Mouse (Mus musculus) gastrocnemius, postnatal 36 days (tissue): Measurements from ENCODE around the gene Nr5a2. TPM values are rescaled to one million over a fixed set of nuclear protein-coding genes. Genes with fewer than 3 reads are reported as not detected.

Experiments used
- DNase-seq, 2 experiments: peaks; one replicate each; pipeline ENCODE4 v3.0.0; 2022
- intact Hi-C: fragments of 180-260 bp; cut with DNase I; formaldehyde crosslinking; loops from one replicate; pipeline ENCODE4 v1.15.1; 2025
- long read RNA-seq, 2 experiments: library from polyadenylated mRNA; stranded (forward); transcript quantifications; one replicate each; pipeline ENCODE4 v2.0.0; 2021
- total RNA-seq, 2 experiments: library from RNA; stranded (reverse); gene quantifications; 2 replicates each; pipeline ENCODE4 v1.2.3; 2021

Gene Nr5a2
- total RNA-seq, result under 1 TPM; 0.18 to 0.37 TPM
- long read RNA-seq, experiment 1, result 0 reads
- long read RNA-seq, experiment 2, result 0 reads

GRCm38 (mm10) chr1:136960428-136961012, at the start of gene Nr5a2:
TSS of gene Nr5a2 (minus strand) at chr1:136960448.
- no peak for DNase-seq
- intact Hi-C loops, result no loop called here

DNA sequence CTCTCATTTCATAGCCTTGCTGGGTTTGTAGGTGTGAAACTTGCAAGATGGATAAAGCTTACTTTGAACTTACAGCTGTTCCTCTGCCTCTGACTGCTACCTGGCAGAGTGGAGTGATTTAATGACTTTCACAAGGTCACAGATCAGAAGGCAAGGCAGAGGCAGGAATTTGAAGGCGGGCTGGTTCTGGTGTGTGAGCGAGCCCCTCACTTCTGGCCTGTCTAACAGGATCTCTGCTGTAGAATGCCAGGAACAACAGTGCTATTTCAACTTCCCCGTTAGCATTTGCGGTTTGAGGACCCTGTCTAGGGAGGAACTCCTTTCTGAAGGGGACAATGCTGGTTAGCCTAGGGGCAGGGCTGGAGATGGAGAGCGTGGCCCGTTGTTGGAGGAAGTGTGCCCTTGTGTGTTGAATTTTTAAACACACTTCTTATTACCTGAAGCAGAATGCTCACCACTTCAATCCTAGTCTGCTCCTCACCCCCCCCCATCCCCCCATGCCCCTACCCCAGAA, 48.5 kb upstream of the Nr5a2 start:
- no peak for DNase-seq
- intact Hi-C loops, result no loop called here

- no peak for DNase-seq
- intact Hi-C loops, result no loop called here
Observed at GRCm38 (mm10) chr1:137003816-137004215, 43.6 kb upstream of the Nr5a2 start.

- DNase-seq, result no peak
- intact Hi-C loops, result no loop called here
Observed at GRCm38 (mm10) chr1:137003144-137003543, 42.9 kb upstream of the Nr5a2 start.

- intact Hi-C loops, result no loop called here
- no peak for DNase-seq
Observed at GRCm38 (mm10) chr1:136991762-136992352, 31.6 kb upstream of the Nr5a2 start.

DNA sequence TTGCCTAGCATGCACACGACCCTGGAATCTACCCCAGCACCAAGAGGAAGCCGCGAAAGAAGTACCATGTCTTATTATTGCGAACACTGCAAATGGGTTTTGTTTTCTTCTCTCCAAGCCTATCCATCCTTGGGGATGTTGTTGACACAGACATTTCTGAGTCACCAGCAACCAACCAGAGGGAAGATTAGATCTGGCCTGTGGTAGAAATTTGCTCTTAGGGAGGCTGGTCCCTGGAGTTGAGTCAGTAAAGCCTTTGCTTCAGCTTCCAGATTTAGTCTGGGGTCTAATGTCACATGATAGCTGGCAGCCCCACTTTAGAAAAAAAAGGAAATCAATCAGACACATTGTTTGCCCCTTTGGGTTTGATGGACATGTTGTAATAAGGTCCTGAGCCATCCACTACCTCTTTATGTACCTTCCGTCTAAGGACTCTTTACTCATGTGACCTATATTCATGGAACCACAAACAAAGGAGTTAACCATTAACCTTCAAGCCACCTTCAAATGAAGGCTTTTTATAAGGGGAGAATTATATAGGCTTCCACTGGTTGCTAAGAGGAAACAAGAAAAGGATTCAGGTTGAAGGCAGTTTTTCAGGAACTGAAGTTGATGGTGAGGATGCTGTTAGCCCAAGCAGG, 20.1 kb upstream of the Nr5a2 start:
- intact Hi-C loops, result no loop called here
- DNase-seq, result no peak

DNA sequence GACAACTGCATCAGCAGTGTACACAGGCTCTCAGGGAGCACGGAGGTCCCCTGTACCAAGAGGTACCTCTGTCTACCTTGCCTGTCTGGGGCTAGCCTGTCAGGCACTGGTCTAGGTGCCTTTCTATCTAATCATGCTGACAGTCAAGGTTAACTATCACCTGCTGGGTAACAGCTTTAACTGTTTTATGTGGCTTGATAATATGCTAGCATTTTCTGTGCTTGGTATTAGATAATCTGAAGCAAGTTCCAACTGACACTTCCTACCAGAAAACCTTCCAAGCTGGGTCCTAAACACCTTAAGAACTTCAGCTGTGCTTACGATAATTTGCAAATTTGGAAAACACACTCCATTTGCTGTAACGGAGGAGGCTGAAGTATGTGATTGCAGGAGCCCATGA, 17.6 kb upstream of the Nr5a2 start:
- DNase-seq, result no peak
- intact Hi-C loops, result loop anchor here (10.0 kb wide), 1 partner anchor 297 kb away; no protein-coding TSS in a partner anchor

DNA sequence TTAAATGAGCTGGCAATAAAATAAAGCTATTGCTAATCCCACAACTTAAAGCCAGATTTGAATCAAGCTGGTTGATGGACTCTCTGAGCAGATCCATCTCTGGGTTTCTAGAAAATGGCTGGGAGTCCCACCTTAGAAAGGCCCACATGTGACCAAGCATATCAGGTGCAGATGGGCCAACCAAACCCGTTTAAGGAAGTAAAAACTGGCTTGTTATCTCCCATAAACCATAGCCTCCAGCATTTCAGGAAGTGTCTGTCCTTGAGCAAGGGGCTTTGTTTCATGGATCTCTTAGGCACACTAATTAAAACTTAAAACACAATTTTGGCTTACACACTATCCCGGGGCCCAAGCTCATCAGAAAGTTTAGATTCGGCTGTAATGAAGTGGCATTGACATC, 13.8 kb upstream of the Nr5a2 start:
- intact Hi-C loops, result loop anchor here (10.0 kb wide), 1 partner anchor 301 kb away; no protein-coding TSS in a partner anchor

DNA sequence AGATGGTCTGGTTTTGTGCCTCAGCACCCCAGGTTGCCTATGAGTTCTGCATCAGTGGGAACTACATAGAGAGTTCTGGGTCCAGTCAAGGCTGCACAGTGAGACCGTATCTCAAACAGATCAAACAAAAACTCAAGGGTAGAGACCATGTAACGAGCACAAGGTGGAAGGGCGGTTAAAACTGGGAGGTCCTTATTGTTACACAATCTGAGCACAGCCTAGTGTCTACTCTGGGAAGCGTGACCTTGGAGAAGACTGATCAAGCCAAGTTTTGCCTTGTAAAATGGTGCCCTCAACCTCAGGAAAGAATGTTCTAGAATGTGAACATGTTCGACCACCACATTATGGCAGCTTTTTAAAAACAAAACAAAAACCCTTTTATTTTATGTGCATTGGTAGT, 12.8 kb upstream of the Nr5a2 start:
- no peak for DNase-seq
- intact Hi-C loops, result loop anchor here (10.0 kb wide), 1 partner anchor 302 kb away; no protein-coding TSS in a partner anchor

More for the DNA sequence above, 13.8 kb upstream of the Nr5a2 start:
- no peak for DNase-seq

- intact Hi-C loops, result loop anchor here (10.0 kb wide), 1 partner anchor 304 kb away; no protein-coding TSS in a partner anchor
- no peak for DNase-seq
Observed at GRCm38 (mm10) chr1:136970995-136971394, 10.7 kb upstream of the Nr5a2 start.

GRCm38 (mm10) chr1:136966728-136967386, 6.6 kb upstream of the Nr5a2 start:
- no peak for DNase-seq
- intact Hi-C loops, result no loop called here

- intact Hi-C loops, result no loop called here
Observed at GRCm38 (mm10) chr1:136959491-136959890, 757 bp downstream of the Nr5a2 start.

DNA sequence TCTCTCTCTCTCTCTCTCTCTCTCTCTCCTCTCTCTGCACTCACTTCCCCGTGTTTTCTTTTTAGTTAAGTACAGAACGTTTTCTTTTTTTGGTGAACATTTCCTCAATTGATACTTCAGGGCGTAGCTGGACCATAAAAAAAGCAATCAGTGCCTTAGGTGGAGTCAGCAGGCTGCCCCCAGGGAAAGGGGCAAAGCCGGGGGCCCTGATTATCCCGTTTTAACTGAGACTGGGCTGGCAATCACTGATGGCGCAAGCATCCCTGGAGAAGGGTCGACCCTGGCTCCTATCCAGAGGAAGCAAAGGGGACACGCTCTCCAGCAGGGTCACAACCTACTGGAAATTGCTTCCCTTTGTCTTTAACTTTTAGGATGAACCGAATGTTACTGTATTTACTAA, 1.6 kb downstream of the Nr5a2 start:
- intact Hi-C loops, result no loop called here
- DNase-seq, result no peak

More at GRCm38 (mm10) chr1:136959491-136959890, 757 bp downstream of the Nr5a2 start:
- no peak for DNase-seq

- DNase-seq, result no peak
- intact Hi-C loops, result no loop called here
Observed at GRCm38 (mm10) chr1:136958185-136958584, 2.1 kb downstream of the Nr5a2 start.

GRCm38 (mm10) chr1:136957696-136958095, 2.6 kb downstream of the Nr5a2 start:
- intact Hi-C loops, result no loop called here

GRCm38 (mm10) chr1:136954108-136954494, 6.1 kb downstream of the Nr5a2 start:
- DNase-seq, result no peak
- intact Hi-C loops, result no loop called here

More at GRCm38 (mm10) chr1:136957696-136958095, 2.6 kb downstream of the Nr5a2 start:
- DNase-seq, result no peak

DNA sequence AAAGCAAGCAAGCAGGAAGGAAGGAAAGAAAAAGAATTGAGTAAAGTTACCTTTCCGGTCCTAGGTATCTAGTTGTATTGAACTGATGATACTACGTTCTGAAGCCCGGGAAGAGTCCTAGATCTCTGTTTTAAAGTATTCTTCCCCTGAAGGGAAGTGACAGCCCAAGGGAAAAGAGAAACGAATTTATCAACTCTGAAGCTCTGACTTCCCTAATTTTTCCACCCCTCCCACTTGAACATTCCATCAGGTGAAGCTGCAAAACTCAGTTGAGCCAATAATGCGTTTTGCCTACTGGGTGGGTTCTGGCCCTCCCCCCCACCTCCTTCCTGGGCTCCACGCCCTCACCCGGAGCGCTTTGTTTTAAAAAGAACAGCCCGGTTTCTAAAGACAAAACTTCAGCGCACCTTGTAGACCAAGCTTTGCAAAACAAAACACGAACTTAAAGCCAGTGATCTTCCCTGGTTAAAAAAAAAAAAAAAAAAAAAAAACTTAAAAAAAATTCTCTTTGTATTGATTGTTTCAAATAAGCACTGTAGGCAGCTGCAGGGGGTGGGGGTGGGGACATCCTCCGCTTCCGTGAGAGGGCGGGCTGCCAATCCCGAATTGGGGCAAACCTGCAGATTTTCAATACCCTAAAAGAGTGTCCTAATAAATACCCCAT, 6.7 kb downstream of the Nr5a2 start:
- no peak for DNase-seq
- intact Hi-C loops, result no loop called here

GRCm38 (mm10) chr1:136952609-136953311, 7.5 kb downstream of the Nr5a2 start:
- DNase-seq, result no peak
- intact Hi-C loops, result no loop called here

DNA sequence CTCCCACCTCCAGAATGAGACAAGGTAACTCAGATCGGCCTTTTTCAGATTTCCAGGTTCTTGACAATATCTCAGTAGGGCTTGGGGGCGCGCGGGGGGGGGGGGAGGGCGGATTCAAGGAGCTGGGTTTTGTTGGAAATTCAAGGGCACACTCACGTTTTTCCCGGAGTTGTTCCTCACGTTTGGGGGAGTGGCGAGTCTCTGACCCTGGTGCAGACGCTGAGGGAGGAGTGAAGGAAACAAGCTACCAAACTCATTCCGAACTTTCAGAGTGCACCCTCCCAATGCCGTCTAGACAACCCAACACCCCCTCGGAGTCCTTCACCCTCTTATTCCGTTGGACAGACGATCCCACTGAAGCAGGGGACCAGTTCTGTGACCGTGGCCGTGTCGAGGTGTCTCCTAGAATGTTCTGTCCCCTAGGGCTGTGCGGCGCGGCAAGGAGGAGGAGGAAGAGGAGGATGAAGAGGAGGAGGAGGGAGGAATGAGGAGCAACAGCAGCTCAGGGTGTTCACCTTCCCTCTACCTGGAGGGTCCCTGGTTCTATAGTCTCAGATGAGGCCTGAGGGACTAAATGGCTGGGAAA, 8.2 kb downstream of the Nr5a2 start:
- intact Hi-C loops, result no loop called here
- DNase-seq, result no peak
